Mouse (Mus musculus) 3T3-L1 (cell line): ENCODE measurements around the gene Gm20379.
A peak's percentile ranks its signal among the peaks of the same experiment; 100 is the strongest.

ENCODE experiments used
- DNase-seq: peaks from one replicate; pipeline ENCODE4 v3.0.0-alpha.2; 2015; ENCODE audit warnings: low read depth, low spot score

The Gm20379 gene

DNA sequence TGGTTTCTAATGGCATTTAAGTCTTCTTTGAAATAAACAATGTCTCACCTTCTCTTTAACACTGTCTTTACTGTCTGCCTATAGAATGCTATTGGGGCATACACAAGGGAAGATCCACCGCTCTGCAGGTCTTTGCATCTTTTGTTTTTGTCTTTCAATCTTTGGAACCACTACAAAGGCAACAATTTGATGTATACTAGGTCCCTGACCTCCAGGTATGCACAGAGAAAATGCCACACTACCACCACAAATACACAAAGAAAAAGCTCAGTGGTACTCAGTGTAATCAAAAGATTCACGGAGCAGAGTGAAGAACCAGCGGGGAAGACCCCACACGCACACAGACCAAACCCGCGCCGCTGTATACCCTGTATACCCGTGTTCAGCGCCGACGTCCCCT lies at the start of gene Gm20379:
Gene Gm20379, plus strand, starts transcription at position 301 of the 400 bp plus-strand sequence.
- no peak for DNase-seq

DNA sequence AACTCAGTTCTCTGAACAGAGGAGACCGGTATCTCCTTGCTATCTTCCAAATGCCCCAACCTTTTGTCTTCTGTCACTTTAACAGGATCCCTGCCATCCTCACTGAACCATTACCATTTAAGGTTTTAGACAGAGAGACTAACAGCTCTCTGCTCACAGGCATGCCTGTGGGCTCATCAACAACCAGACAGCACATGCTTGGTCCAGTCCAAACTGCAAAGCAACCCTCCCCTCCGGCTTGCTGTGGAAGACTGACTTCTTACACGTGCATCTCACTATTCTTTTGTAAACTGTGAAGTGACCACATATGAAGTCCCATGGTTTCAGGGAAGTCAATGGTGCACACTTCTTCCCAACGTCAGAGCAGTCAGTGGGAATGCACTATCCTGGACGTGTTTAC lies 44.5 kb upstream of the Gm20379 start:
- no peak for DNase-seq

DNA sequence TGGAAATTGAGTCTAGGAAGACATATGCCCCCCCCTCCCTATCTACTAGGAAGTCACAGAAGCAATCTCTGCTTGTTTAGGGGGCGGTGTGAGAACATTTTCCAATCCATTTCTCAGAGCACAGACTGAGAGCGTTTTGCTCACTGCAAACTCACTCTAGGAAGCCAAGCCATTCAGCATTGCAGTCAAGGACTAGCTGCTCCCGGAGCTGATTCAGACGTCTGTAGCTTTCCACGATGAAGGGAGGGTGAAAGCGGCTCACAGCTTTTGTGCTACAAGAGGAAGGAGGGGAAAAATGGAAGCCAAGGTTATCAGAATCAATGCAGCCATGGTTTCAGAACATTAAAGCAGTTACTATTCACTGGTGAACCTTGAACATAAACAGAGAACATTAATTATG lies 42.2 kb upstream of the Gm20379 start:
- DNase-seq, result no peak

DNA sequence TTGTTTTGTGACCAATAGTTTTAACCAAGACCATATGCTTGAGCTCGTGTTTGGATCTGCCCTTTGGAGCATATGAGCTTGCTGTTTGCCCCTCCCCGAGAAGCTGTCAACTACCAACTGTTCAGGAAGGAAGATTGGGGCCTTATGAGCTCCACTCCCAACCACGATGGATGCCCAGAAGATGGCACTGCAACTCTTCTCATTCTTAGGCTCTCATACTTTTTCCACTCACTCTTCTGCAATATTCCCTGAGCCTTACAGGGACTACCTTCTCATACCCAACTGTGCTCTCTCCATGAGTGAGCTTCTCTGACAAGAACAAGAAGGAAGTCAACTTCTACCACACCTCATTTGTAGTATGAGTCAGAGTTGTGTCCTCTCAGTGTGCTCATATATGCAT lies 38.7 kb upstream of the Gm20379 start:
- no peak for DNase-seq

DNA sequence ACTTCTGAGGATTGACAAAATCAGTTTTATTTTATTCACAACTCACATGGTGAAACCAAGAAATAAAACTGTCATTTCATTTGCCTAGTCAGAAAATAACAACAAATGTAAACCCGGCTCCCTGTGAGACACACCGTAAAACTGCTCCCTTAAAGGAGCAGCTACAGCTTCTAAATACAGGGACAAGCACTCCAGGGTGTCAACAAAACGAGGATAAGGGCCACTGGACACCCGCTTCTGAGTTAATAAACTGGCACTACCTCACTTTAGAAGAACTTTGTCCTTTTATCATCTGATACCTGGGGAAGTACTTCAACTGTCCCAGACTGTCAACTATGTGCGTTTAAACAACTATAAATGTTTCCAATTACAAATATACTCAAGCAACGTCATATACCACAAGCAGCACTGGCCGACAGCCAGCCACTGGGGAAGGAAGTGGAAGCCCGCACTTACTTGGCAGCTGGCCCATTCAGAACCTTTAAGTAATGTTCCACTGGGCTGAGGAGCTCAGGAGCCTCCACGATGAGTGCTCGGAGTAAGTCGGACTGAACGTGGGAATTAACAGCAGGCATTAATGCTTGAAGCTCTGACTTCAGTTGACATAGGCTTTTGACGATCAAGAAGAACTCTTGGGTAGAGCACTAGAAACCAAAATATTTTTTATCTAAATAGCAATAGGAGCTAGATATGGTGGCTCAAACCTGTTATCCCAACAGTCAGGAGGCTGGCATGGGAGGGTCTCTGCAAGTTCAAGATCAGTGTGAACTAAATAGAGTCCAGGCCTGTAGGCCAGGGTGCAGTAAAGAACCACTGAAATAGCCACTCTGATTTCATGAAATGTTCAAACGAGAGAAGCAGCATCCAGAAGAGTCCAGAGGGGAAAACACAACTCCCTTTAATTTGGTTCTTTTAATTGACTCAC lies 31.2 kb upstream of the Gm20379 start:
- DNase-seq, result peak; percentile 63

DNA sequence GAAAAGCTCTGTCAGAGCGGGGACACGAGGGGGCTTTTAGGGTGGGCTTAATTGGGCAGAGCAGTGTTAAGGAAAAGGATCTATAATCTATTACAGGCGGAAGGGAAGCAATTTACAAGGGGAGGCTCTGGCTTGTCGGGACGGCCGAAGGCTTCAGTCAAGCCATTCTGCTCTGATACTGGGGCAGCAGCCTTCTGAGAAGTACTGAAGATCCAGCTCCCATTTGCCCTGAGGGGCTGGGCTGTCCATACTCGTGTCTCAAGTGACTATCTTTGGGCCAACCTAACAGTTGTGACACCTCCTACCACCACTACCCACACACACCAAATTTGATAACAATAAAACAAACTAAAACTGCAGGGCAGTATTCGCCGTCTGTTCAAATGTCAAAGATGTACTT lies 30.5 kb upstream of the Gm20379 start:
- no peak for DNase-seq

DNA sequence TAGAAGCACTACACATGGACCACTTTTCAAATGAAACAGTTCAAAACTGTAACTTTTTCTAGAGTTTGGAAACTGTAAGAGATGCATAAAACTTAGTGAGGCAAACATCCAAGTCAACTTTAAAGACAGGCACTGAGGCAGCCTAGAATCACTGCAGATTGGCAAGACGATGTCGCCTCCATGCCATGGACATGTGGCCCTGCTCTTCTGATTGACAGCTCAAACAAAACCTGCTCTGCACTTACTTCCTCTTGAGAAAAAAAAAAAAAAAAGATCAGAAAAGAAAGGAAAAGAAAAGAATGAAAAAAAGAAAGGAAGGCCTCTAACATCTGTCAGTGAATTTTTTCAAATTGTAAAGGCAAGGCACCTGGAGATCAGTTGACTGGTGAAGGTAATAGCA lies 28.8 kb upstream of the Gm20379 start:
- DNase-seq, result no peak

DNA sequence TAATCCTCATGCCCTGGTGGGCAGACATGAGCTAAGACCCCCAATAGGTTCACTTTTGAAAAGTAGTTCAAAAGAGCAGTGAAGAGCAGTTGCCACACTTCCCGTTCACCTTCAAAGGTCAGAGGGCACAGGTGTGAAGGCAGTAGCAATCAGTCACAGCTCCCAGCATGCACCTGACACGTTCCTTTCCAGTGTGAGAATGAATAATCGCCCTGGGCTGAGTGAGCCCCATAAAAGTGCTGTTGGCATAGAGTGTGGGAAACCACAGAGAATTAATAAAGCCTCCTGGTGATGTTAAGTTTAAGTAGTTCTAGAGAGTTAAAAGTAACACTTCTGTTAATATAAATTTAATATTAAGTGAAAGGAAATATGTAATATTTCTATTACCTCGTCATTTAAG lies 14.2 kb upstream of the Gm20379 start:
- no peak for DNase-seq

DNA sequence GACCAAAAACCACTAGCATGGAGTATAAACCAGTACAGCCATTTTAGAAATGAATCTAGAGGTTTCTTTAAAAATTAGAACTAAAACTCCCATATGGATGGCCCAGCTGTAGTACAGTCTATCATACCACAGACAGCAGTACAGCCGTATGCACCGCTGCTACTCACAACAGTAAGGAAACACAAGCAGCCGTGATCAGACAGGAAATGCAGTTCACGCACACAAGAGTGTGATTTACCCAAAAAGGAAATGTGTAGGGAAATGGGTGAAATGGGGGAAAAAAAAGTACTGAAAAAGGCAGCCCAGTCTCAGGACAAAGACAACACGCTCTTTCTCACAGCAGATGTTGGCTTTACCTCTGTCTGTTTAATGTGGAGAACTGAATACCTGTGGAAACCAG lies 11.9 kb upstream of the Gm20379 start:
- DNase-seq, result no peak

DNA sequence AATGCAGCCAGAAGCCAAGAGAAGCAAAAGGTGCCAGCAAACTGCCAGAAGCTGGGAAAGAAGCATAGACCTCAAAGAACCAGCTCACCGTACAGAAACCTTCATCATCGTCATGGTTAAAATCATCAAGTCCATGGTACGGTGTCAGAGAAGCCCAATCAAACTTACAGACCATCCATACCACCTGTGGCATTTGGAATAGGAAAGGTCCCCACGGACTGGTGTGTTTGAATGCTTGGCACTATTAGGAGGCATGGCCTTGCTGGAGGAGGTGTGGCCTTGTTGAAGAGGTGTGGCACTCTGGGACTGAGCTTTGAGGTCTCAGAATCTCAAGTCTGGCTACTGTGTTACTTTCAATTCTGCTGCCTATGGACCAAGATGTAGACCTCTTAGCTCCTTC lies 9.3 kb upstream of the Gm20379 start:
- no peak for DNase-seq

DNA sequence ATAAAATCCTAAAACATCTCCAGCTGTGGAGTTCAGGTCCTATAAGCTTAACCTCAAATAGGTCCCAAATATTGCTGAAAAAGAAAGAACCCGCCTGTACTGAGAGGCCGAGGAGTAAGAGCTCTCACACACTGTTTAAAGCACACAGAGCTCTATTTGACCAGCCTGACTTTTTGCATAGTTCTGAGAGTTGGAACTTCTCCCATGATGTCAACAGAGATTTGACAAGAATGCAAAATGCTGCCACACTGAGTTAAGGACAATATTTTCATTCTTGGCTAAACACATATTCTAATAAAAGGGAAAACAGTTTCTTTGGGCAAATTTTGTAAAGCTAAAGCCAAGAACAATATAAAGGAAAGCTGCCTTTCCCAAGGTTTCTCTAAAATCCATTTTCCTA lies 8.8 kb upstream of the Gm20379 start:
- no peak for DNase-seq

DNA sequence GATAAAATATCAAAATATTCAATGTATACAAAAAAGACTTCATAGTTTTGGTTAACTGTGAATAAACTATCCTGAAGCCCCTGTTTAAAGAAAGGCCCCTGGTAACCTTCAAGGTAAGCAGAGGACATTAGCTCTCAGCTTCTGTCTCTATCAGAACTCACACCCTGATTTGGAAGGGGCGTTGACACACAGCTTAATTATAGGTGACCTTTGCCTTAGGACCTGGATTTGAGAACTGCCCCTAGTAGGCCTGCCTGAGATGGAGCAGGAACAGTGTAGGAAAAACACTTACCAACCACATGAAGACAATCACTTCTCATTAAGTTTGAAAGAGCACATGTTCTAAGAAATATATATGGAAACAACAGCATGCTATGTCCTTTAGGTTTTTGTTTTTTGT lies 6.3 kb upstream of the Gm20379 start:
- no peak for DNase-seq

DNA sequence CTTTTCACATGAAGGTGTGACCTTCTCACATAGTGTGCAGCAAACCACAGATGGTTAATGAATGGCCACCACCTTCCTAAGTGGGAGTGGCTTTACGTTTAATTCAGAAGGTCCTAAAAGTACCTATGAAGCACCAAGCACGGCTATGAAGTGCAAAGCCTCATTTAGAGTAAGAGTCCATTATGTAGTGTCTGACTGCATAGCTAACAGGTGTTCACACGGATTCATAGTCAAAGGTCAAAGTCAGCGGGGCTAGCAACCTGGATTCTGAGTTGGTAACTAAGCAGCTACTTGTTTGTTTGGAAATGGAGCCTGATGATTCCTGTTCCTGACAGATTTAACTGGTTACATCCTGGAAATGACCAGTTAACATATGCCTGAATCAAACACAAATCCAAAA lies 4.0 kb upstream of the Gm20379 start:
- no peak for DNase-seq

DNA sequence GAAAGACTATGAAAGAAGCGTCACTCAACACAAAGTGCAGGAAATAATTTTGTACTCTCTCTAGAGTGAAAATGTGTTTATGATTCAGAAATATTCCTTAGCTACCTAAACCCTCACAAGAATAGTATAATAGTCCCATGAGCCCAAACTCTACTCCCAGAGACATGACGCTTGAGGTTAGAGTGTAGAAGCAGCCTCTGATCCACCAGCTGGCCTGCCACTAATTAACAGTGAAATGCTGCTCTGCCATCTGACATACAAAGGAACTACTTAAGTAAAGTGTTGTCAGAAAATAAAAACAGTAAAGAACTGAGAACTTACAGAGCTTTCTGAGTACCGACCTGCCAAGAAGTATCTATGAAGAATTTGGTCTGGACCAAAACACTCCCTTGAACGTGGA lies 3.3 kb upstream of the Gm20379 start:
- DNase-seq, result no peak

DNA sequence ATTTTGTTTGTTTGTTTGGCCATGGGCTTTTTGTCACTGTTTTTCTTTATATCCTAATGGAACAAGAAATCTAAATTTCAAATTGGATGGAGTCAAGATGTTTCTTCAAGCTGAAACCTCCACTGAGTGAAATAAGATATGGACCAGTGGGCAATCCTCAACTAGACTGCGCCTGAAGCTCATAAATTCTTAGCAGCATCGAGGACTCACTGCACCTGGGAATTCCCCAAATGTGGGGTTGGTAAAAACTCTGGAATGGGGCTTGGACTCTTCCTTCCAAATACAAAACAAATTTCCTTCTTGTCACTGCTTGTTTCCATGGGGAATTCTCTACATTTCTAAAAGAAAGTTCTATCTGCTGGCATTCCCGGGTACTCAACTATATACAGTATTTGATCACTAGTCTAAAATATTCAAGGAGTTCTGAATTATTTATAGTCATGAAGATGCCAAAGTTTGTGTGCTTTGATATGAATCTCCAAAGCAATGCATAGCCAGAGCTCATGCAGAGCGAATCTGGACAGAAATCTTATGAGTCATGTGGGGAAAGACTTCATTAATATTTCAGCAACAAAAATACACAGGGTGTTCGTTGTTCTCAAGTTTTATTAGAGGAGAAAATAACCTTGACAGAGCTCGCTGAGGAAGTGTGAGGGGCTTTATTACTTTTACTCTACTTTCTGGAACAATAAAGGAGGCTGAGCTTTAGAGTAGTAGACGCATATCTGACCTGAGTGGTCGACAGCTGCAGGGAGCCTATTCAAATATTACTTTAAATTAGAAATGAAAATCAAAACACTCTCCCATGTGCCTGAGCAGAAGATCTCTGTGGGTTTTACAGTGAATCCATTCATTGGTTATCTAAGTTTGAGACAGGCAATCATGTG lies 2.5 kb upstream of the Gm20379 start:
- DNase-seq, result no peak

DNA sequence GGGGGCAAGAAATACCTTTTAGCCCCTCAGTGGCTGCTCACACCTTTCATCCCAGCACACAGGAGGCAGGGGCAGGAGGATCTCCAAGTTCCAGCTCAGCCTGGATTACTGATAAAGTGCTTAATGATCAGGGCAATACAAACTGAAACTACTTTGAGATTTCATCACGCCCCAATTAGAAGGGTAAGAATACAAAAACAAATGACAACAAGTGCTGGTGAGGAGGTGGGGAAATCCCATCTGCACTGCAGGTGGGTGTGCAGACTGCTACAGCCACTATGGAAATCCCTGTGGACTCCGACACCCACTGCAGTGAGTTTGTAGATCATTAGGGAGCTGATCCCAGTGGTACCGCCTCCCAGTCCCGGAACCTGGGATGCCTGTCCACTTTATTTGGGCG lies 1.5 kb upstream of the Gm20379 start:
- DNase-seq, result no peak

DNA sequence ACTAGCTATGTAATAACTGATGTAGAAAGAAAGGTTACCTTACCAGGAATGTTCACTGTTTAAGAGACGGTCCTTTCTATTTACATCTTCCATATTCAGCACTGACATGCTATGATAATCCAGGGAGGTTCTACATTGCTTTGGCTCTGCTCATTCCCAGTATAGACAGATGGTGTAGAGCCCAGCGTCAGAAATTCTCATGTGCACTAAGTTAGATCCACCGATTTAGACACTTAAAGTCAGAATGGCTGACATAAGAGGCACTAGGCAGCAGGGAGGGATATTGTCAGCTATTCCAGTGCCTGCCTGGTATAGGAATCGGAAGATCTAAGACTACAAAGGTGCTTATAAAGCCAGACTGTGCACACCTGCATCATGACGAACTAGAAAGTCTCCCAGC lies 8.8 kb downstream of the Gm20379 start:
- no peak for DNase-seq

DNA sequence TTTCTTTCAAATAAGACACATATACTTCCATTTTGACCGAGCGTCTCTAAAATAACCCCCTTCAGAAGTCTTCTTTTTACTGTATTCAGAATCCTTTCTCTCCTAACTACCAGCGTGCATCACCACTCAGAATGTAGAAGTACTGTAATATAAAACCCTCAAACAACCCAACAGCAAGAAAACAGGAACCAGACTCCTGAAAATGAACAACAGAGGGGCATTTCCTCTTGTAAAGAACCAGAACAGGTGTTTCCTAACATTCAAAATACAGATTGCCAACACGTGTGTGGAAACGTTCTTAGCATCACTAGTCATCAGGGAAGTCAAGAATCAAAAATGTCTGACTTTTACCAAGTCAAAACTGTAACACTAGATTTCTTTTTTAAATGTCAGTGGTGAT lies 15.0 kb downstream of the Gm20379 start:
- no peak for DNase-seq

DNA sequence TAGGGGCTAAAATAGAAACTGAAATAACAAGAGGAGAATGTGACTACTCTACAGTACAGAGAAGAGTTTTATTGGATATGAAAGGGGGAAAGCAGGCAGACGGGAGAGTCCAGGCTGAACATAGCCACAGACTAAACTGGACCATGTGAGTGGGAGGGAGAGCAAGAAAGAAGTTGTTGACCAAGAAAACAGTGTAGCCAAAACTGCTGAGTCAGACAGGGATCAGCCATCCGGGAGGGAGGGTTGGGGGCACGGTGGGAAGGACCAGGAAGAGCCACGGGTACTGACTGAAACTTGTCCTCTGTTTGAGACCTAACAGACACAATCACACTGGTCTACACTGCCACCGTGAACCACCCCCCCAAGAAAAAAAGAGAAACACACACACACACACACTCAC lies 20.2 kb downstream of the Gm20379 start:
- DNase-seq, result no peak

DNA sequence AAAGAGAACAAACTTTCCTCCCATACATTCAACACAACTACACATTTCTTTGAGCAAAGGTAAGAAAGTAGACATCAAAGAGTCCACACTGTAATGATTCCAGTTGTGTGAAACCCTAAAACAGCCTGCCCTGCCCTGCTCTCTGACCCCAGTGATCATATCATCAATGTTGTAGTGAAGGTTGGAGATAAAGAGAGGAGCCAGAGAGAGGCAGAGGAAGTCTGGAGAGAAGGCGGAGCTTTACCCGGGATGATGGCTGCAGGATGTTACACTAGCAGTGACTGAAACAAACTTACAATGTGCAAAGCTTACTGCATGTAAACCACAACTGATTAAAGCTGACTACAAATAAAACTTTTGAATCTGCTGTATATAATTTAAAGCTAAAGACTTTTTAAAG lies 22.2 kb downstream of the Gm20379 start:
- DNase-seq, result no peak

DNA sequence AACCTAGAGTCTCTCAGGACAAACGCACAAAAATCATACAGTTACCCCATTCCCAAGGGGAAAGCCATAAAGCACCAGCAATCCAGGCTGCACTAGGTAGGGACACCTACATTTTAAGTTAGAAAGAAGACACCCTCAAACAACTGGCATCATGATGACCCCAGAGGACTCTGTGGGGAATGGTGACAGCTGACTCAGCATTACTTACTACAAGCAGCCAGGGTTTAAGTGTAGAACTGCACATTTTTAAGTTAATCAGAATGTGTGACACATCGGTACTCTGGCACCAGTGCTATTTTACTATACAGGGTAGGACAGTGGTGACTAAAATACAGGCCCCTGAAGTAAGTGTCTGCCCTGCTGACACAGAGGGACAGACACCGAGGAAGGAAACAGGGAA lies 24.8 kb downstream of the Gm20379 start:
- DNase-seq, result no peak

DNA sequence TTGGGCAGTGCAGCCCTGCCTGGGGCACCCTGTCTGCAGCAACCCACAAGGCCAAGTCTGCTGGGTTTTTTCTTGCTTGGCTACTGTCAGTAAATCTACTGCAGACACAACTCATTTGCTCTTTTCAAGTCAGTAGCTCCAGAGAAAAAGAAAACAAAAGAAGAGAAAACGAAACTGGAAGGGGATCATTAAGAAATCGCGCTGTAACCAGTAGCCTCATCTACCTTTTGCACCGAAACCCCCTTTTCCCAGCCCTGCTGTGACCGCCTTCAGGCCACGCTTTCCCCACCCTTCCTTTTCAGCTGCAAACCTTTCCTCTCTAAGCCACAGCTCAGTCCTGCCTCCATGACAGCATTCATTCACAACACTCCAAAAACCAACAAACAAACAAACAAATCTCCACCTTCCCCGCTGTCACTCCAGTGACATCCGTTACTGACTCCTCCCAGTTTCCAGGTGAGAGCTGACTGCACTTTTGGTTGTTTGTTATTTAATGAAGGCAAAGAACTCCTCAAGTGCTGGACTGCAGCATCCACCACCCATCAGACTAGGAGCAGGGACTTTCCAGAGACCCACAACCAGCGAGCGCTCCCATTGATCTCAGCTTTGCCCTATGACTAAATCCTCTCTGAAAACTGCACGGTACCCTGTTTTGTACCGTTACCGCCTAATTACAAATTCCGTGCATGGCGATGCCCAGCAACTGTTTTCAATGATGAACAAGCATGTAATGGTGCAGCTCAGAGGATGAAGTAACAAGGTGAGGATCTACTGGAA lies 26.5 kb downstream of the Gm20379 start:
- no peak for DNase-seq
